Mouse (Mus musculus) liver, postnatal 0 days (tissue): ENCODE data around the gene Slit2.

ENCODE experiments used
- CTCF ChIP-seq: sonication (generic); IDR thresholded peaks from 2 replicates; pipeline ENCODE4 v1.5.1; 2016; ENCODE audit warnings: antibody characterized with exemption, low read depth
- EP300 ChIP-seq: IDR thresholded peaks from 2 replicates; pipeline ENCODE4 v1.6.1; 2016; ENCODE audit warnings: antibody characterized with exemption, low read depth, mild to moderate bottlenecking

DNA sequence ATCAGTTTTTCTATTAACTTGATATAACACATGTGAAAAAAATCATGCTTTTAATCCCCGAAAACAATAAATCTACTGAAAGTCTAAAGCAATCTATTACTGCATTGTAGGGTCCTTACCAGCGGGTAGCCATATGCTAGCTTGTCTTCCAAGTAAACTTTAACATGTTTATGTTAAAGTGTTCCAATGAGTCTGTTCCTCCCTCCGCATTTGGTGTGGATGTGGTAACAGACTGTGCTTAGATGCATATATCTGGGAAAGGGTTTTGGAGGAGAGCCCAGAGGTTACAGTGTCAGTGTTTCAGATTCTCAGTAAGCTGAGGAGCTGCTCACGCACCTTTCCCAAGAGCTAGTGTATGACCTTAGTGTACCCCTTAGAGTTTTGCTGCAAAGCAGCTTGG, 204.9 kb downstream of the Slit2 start:
- TF ChIP-seq CTCF (no peak), EP300 (no peak)
